Mouse (Mus musculus) bone marrow, adult 2 months (tissue): ENCODE measurements around the gene Cxcl17.

ENCODE experiments used
- CTCF ChIP-seq: fragments of 200-500 bp; IDR thresholded peaks from 2 replicates; pipeline ENCODE4 v1.5.1; 2011; ENCODE audit warnings: low read length, control low read depth; ENCODE audit not compliant: control insufficient read depth, insufficient read depth
- POLR2A ChIP-seq: fragments of 200-500 bp; IDR thresholded peaks from 2 replicates; pipeline ENCODE4 v1.6.1; 2011; ENCODE audit warnings: low read depth, mild to moderate bottlenecking, control low read depth, low read length, borderline replicate concordance; ENCODE audit not compliant: control insufficient read depth

DNA sequence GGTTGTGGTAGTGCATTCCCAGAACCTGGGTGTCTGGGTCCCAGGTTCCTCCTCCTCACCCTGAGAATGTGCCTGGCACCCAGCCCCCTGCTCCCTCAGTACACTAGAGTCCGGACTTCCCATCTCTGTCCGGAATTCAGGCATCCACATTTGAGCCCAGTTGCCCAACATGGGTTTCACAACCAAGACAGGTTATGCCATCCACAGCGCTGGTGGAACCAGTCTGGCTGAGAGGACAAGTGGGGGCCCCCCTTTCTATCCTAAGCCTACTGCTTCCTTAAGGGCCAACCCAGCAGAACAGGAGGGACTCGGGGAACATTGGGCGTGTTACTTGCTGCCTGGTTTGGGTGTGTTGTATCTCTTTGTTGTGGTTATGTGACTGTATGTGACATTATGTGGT is 40.2 kb downstream of the Cxcl17 start:
- TF ChIP-seq POLR2A (no peak), CTCF (no peak)
